Mouse (Mus musculus) spleen, adult 12 weeks (tissue): ENCODE data around the gene Gm10135.
"Not testable (repeated sequence)": the region's sequence is repeated elsewhere in the genome, so short reads cannot be mapped to it uniquely, and the experiment has no call there.

ENCODE experiments used
- DNase-seq: peaks from one replicate; pipeline ENCODE4 v3.0.0; 2022; ENCODE audit warnings: low spot score

Gm10135 gene

GRCm38 (mm10) chr5:72974602-72975001, at the start of gene Gm10135:
Gene Gm10135, minus strand, starts transcription at chr5:72974702.
- DNase-seq = no peak

- no peak for DNase-seq
Measured at GRCm38 (mm10) chr5:73023801-73024200, 49.3 kb upstream of the Gm10135 start.

- DNase-seq = no peak
Measured at GRCm38 (mm10) chr5:73014745-73015144, 40.2 kb upstream of the Gm10135 start.

GRCm38 (mm10) chr5:73013611-73014287, 39.2 kb upstream of the Gm10135 start:
- DNase-seq = not testable (repeated sequence)

- DNase-seq = not testable (repeated sequence)
Measured at GRCm38 (mm10) chr5:73012884-73013610, 38.5 kb upstream of the Gm10135 start.

GRCm38 (mm10) chr5:73011806-73012205, 37.3 kb upstream of the Gm10135 start:
- DNase-seq = not testable (repeated sequence)

GRCm38 (mm10) chr5:73008230-73008629, 33.7 kb upstream of the Gm10135 start:
- DNase-seq = not testable (repeated sequence)

- no peak for DNase-seq
Measured at GRCm38 (mm10) chr5:73007582-73007959, 33.1 kb upstream of the Gm10135 start.

GRCm38 (mm10) chr5:73006784-73007581, 32.5 kb upstream of the Gm10135 start, which contains the start of gene Slc10a4:
Gene Slc10a4, plus strand, starts transcription at chr5:73006883.
- no peak for DNase-seq

- DNase-seq = no peak
Measured at GRCm38 (mm10) chr5:73004046-73004445, 29.5 kb upstream of the Gm10135 start.

- not testable (repeated sequence) for DNase-seq
Measured at GRCm38 (mm10) chr5:72998546-72998945, 24.0 kb upstream of the Gm10135 start.

GRCm38 (mm10) chr5:72995379-72995778, 20.9 kb upstream of the Gm10135 start:
- no peak for DNase-seq

GRCm38 (mm10) chr5:72994928-72995327, 20.4 kb upstream of the Gm10135 start:
- DNase-seq = no peak

- DNase-seq = no peak
Measured at GRCm38 (mm10) chr5:72994424-72994823, 19.9 kb upstream of the Gm10135 start.

- no peak for DNase-seq
Measured at GRCm38 (mm10) chr5:72992474-72992873, 18.0 kb upstream of the Gm10135 start.

- DNase-seq = no peak
Measured at GRCm38 (mm10) chr5:72989756-72990155, 15.3 kb upstream of the Gm10135 start.

GRCm38 (mm10) chr5:72987786-72988185, 13.3 kb upstream of the Gm10135 start:
- DNase-seq = no peak

GRCm38 (mm10) chr5:72984091-72984490, 9.6 kb upstream of the Gm10135 start:
- no peak for DNase-seq

- DNase-seq = no peak
Measured at GRCm38 (mm10) chr5:72976539-72976938, 2.0 kb upstream of the Gm10135 start.

GRCm38 (mm10) chr5:72975996-72976395, 1.5 kb upstream of the Gm10135 start:
- no peak for DNase-seq

GRCm38 (mm10) chr5:72972934-72973333, 1.6 kb downstream of the Gm10135 start:
- DNase-seq = no peak

- no peak for DNase-seq
Measured at GRCm38 (mm10) chr5:72972435-72972834, 2.1 kb downstream of the Gm10135 start.

- DNase-seq = no peak
Measured at GRCm38 (mm10) chr5:72965706-72966105, 8.8 kb downstream of the Gm10135 start.
